Comparison of ENCODE assay signal across 9 mouse cellular contexts in the genomic region with DNA sequence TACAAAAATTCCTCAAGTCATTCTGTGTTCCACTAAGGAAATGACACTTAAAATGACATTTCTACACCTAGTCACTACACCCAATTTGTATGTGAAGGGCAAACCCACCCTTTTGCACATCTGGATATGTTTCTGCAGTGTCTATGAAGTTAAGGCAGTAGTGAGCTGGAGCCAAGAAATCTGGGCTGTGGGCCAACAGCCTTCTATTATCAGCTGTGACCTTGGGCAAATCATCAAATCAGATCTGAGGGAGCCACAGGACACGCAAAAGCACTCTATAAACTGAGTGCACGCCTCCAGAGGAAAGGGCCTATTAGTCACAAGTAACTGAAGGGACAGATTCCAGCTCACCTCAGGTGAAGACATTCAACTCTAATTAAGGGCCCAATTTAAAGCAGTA. TPM values are rescaled to one million over a fixed set of nuclear protein-coding genes. Genes with fewer than 3 reads are reported as not detected.
A peak's percentile ranks its signal among the peaks of the same experiment; 100 is the strongest.
DNase-seq lines count a peak whose midpoint lies in the region; ATAC-seq lines count a peak whose summit lies in the region.
"Had no signal": no experiment of that assay in that cellular context is flagged by ENCODE, and none has a peak within 500 bp of the region (broad histone marks: within the 10 kb centered on the region; RNA-seq: fewer than 3 reads in every experiment).

No protein-coding gene starts in this region.

- DNase-seq in forebrain, embryonic 14.5 days (ENCODE audit: low spot score), result peak; percentile 53
- DNase-seq in adrenal gland, postnatal 36 days, result peak; percentile 90 to 92
- DNase-seq in large intestine, adult 2 months (ENCODE audit: low read depth, low spot score), result peak; percentile 74
- peak; percentile 43 for DNase-seq in ovary, postnatal 14 days (ENCODE audit: low spot score)
- DNase-seq in embryo, embryonic 11 days, result no peak
- DNase-seq in spleen, adult 18-20 months, result no peak

- H3K9me3 ChIP-seq in forebrain, embryonic 14.5 days (replicated peaks; ENCODE audit: control insufficient read depth, low read length), result no peaks in the 10 kb centered on the region
- no peaks in the 10 kb centered on the region for H3K9me3 ChIP-seq in forebrain, embryonic 12.5 days
- H3K9me3 ChIP-seq in heart, embryonic 16.5 days (replicated peaks; ENCODE audit: control insufficient read depth, low read length), result no peaks in the 10 kb centered on the region

- H3K27me3 ChIP-seq in forebrain, embryonic 14.5 days (replicated peaks; ENCODE audit: control insufficient read depth, insufficient read depth, low read length), result no peaks in the 10 kb centered on the region
- no peaks in the 10 kb centered on the region for H3K27me3 ChIP-seq in forebrain, embryonic 12.5 days
- H3K27me3 ChIP-seq in heart, embryonic 16.5 days (ENCODE audit: control insufficient read depth, insufficient read depth, low read length), result no peaks in the 10 kb centered on the region
- H3K27me3 ChIP-seq: CH12.LX had no signal

- 0 out of 2 replicates have a peak overlapping the region, but pooled peaks have one; percentile 26 for H3K9ac ChIP-seq in forebrain, embryonic 14.5 days (ENCODE audit: low read length)
- H3K9ac ChIP-seq in forebrain, embryonic 12.5 days, result no peak overlapping the region
- H3K9ac ChIP-seq in heart, embryonic 16.5 days (ENCODE audit: low read length), result no peak overlapping the region

- peaks cover 47% of the 10 kb centered on the region for H3K36me3 ChIP-seq in forebrain, embryonic 14.5 days (ENCODE audit: control insufficient read depth, insufficient read depth, low read length)
- H3K36me3 ChIP-seq in forebrain, embryonic 12.5 days (replicated peaks), result peaks cover 45% of the 10 kb centered on the region
- peaks cover 28% of the 10 kb centered on the region for H3K36me3 ChIP-seq in heart, embryonic 16.5 days (ENCODE audit: control insufficient read depth, insufficient read depth)

- ATAC-seq in forebrain, embryonic 14.5 days, result no peak
- no peak for ATAC-seq in forebrain, embryonic 12.5 days (ENCODE audit: low FRiP score)
- ATAC-seq in heart, embryonic 16.5 days (replicated peaks; ENCODE audit: extremely low read depth, insufficient read depth, low FRiP score), result no peak

- H3K4me3 ChIP-seq in forebrain, embryonic 14.5 days (ENCODE audit: low read depth, low read length), result 0 out of 2 replicates have a peak overlapping the region, but pooled peaks have one; percentile 4
- H3K4me3 ChIP-seq in forebrain, embryonic 12.5 days (replicated peaks), result no peak overlapping the region
- no peak overlapping the region for H3K4me3 ChIP-seq in heart, embryonic 16.5 days (ENCODE audit: low read length)

- peaks cover 21% of the 10 kb centered on the region for H3K4me1 ChIP-seq in forebrain, embryonic 14.5 days (ENCODE audit: control insufficient read depth, insufficient read depth, low read length)
- H3K4me1 ChIP-seq in forebrain, embryonic 12.5 days, result peaks cover 30% of the 10 kb centered on the region
- peaks cover 49% of the 10 kb centered on the region for H3K4me1 ChIP-seq in heart, embryonic 16.5 days (ENCODE audit: control insufficient read depth, insufficient read depth, low read length)

- H3K4me2 ChIP-seq in forebrain, embryonic 14.5 days (ENCODE audit: low read length), result peak overlapping the region; percentile 93
- H3K4me2 ChIP-seq in forebrain, embryonic 12.5 days, result no peak overlapping the region
- peak overlapping the region; percentile 88 for H3K4me2 ChIP-seq in heart, embryonic 16.5 days (ENCODE audit: low read depth, low read length)

- no peak overlapping the region for H3K27ac ChIP-seq in forebrain, embryonic 14.5 days (ENCODE audit: low read depth, low read length)
- H3K27ac ChIP-seq in forebrain, embryonic 12.5 days, result no peak overlapping the region
- H3K27ac ChIP-seq in heart, embryonic 16.5 days (ENCODE audit: low read length), result peak overlapping the region; percentile 77

- WGBS in forebrain, embryonic 14.5 days, result 17% methylated on average over 2 of the region's 2 CpGs
- WGBS in forebrain, embryonic 12.5 days, result 38% methylated on average over 2 of the region's 2 CpGs
- 11% methylated on average over 2 of the region's 2 CpGs for WGBS in heart, embryonic 16.5 days
- 9% methylated on average over 2 of the region's 2 CpGs for WGBS in large intestine, adult 2 months

RNA-seq across cellular contexts. Expression of a gene that starts 3.2 kb away (rescaled TPM):
- 98.8 and 118 TPM in 2 replicates for polyA plus RNA-seq in forebrain, embryonic 14.5 days (2014; fragmentation: Nextera tagmentation; extraction: Ambion mirVana)
- 137 and 145 TPM in 2 replicates for polyA plus RNA-seq in forebrain, embryonic 12.5 days (2016; fragmentation: Nextera tagmentation; extraction: Ambion mirVana)
- total RNA-seq in adrenal gland, postnatal 36 days (2021), result 10 to 100 TPM; 48.9 to 52.6 TPM
- polyA plus RNA-seq in heart, embryonic 16.5 days (2015; fragmentation: Nextera tagmentation; extraction: Ambion mirVana), result 71.4 and 72.3 TPM in 2 replicates
- polyA plus RNA-seq in large intestine, adult 2 months (2012; rRNA removed), result 36.3 and 45.9 TPM in 2 replicates

Comparison
In these comparisons a context has a peak if more than half of its experiments do, and no peak if none do; other contexts are left out.
1. DNase-seq: peak in forebrain, embryonic 14.5 days (single experiment), adrenal gland, postnatal 36 days (2 of 2), large intestine, adult 2 months (single experiment) and ovary, postnatal 14 days (single experiment); none in embryo, embryonic 11 days (single experiment) and spleen, adult 18-20 months (0 of 2).